Mouse (Mus musculus) heart, postnatal 36 days (tissue): ENCODE measurements at regions not wholly inside any gene's neighbourhood (a gene's known extent, or its start where the extent isn't known, plus 50 kb on each side); places are given as distances from the start of the nearest gene placed in this dataset.

ENCODE experiments used
- DNase-seq, 2 experiments: peaks; one replicate each; pipeline ENCODE4 v3.0.0; 2021 to 2022
- intact Hi-C: fragments of 180-260 bp; cut with DNase I; formaldehyde crosslinking; loops from one replicate; pipeline ENCODE4 v1.15.1; 2025

GRCm38 (mm10) chr12:77752181-77752580 lies 441.9 kb upstream of the Gm6657 start:
- DNase-seq, result no peak
- intact Hi-C loops, result no loop called here

DNA sequence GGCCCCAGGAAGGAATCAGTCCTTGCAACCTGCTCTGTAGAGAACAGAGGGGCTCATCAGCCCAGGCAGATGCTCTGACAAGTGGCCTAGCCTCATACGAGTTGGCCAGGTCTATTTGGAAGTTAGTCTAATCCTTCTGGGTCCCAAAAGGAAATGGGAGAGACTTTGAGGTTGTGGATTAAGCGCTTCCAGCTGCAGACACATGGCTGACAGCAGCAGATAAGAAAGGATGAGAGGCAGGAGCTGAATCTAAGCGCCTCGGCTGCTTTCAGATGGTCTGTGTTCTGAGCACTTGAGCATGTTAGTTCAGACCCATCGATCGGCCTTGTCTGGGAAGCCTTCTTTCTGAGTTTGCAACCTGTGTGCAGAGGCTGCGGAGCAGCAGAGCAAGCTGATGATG lies 438.0 kb upstream of the Gm6657 start:
- intact Hi-C loops, result no loop called here
- peak in 1 of 2 experiments; percentile 9 for DNase-seq

DNA sequence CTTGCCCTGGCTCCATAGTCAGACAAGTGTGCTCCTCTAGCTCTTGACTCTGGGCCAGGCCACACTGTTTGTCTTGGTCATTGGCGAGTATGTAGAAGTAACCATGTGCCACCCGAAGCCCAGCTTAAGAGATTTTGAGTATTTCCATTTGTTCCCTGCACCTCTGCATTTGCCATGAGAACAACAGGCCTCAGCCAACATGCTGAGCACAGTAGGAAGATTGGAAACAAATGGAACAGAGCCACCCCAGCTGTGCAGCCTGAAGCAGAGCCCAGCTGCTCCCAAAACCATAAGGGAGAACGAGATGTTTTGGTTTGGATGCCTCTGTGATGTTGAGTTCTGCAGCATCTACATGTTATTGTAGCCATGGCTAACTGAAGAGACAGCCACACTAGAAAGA lies 433.1 kb upstream of the Gm6657 start:
- intact Hi-C loops, result no loop called here
- peak; percentile 8 to 10 for DNase-seq

DNA sequence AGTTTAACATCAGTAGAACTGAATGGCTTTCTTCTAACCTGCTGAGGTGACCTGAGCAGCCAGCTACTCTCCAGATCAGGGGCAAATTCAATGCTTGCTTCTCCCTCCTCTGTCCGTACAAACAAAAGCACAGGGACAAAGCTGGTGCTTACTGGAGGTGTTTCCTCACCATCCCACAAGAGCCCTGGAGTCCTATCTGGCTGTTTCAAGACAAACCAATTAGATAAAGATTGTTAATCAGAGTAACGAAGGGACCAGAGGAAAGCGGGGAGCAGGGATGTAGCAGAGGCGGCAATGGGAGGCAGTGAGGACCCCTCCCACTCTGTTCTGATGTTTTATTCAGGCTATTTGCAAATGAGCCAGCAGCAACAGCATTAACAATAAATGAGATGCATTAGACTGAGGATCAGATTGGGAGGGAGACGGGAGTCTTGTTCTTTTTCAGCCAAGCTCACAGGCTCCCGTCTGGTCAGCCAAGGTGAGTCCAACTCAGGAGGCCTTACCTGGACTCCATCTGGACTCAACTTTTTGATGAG lies 418.0 kb upstream of the Gm6657 start:
- intact Hi-C loops, result no loop called here
- no peak for DNase-seq

DNA sequence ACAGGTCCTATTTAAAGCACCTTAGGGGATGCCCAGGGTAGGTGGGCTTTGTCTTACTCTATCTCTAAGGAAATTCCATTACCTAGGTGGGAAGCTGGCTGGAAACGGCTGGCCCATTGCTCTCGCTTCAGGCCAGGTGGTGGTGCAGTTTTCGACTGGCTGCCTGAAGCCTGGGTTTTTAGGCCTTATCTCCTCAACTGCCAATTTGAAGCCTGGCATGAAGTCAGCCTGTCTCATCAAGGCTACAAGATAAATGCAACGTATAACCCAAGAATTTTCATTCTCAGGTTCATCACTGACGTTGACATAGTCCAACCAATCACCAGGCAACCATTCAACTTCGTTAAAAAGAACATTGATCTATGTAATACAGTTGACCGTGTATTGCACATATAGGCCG lies 417.3 kb upstream of the Gm6657 start:
- intact Hi-C loops, result no loop called here
- DNase-seq, result no peak

DNA sequence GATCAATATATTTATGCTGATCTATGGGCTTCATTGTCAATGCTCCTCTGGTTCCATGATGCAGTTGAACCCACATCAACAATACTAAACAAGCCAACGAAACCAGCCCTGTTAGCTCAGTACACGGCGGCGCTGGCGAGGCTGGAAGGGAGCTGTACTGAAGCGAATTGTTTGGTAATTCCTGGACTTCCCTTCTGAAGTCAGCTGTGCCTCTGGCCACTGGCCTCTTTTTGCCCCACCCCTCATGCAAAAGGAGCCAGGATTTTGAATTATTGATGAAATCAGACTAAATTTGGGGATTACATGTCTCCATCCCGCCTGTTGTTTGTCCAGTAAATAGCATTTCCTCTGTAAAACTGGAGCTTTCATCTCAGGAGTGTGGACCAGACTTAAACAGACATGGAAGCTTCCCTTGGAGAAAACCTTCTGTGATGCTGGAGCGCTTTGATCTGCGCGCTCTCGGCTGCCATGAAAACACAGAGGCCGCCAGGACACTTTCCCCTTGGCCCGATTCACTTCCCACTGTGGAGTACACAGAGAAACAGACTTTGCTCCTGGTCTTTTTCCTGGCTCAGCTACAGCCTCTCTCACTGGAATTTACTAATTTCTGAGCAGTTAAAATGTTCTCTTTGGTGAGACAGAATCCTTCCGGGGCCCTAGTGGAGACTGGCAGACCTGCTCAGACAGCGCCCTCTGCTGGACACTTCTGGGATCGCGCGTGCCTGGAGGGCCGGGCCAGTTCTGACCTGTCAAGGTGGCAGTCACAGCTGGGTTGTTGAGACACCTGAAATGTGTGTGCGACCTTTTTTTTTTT lies 412.9 kb upstream of the Gm6657 start:
- intact Hi-C loops, result loop anchor here (5.0 kb wide), 3 partner anchors 214 to 779 kb away; partner anchors contain the start of gene Fut8
- DNase-seq, result peak; percentile 85 to 93

DNA sequence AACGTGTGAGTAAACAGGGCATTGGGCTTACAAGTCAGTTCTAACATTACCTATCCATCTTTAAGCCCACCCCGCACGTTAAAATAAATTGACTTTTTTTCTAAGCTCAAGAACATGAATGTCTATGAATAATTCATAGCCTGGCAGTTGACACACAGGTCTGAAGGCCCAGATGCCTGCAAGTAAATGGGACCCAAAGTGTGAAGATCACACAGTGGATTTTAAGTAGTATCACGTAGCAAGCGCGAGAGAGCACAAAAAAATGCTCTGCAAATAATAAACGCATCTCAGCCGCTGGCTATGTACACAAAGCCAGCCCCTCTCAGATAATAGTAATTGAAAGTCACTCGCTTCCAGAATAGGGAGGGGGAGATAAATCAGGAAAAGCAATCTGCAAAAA lies 410.1 kb upstream of the Gm6657 start:
- intact Hi-C loops, result loop anchor here (5.0 kb wide), 3 partner anchors 217 to 782 kb away; partner anchors contain the start of gene Fut8

GRCm38 (mm10) chr12:77785647-77786046 lies 408.4 kb upstream of the Gm6657 start:
- intact Hi-C loops, result no loop called here
- no peak for DNase-seq

More for the DNA sequence above, 410.1 kb upstream of the Gm6657 start:
- DNase-seq, result no peak

GRCm38 (mm10) chr12:77786678-77787077 lies 407.4 kb upstream of the Gm6657 start:
- DNase-seq, result no peak
- intact Hi-C loops, result no loop called here

- intact Hi-C loops, result no loop called here
- no peak for DNase-seq
These were observed 405.8 kb upstream of the Gm6657 start for GRCm38 (mm10) chr12:77788273-77788672.

DNA sequence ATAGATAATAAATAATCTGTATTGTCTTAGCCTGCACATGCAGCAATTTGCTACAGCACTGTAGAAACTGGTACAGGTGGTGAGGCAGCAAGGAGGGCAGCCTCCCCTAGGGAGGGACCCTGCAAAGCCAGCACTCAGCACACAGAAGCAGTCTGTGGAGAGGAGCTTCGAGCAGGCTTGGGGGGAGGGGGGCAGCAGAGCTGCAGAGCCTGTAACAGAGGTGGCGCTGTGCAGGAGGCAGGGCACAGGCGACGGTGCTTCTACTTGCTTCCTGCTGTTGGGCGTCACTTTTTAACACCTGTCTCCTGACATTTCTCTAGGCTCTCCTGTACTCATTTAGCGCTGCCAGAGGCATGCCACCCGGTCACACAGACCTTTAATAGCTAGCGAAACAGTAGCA lies 404.6 kb upstream of the Gm6657 start:
- DNase-seq, result no peak
- intact Hi-C loops, result no loop called here

GRCm38 (mm10) chr12:77789871-77790270 lies 404.2 kb upstream of the Gm6657 start:
- intact Hi-C loops, result no loop called here
- no peak for DNase-seq

GRCm38 (mm10) chr12:77790891-77791672 lies 403.0 kb upstream of the Gm6657 start:
- intact Hi-C loops, result no loop called here
- DNase-seq, result peak; percentile 61 to 63

DNA sequence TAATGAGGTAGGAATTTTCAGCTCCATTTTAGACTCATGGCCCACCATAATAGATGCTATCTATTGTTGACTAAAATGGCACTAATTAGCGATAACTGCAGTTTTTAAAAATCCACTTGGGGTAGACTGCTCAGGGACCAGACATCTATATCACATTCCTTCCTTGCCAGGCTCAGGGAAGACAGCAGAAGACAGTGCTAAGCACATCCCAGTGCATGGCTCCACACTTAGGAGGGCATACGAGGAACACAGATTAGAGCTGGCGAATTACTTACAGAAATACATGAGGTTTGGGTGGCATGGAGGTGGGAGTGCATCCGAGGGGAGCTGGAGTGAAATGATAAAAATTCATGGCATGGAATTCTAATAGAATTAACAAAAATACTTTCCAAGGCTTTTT lies 395.5 kb upstream of the Gm6657 start:
- intact Hi-C loops, result no loop called here
- DNase-seq, result no peak

DNA sequence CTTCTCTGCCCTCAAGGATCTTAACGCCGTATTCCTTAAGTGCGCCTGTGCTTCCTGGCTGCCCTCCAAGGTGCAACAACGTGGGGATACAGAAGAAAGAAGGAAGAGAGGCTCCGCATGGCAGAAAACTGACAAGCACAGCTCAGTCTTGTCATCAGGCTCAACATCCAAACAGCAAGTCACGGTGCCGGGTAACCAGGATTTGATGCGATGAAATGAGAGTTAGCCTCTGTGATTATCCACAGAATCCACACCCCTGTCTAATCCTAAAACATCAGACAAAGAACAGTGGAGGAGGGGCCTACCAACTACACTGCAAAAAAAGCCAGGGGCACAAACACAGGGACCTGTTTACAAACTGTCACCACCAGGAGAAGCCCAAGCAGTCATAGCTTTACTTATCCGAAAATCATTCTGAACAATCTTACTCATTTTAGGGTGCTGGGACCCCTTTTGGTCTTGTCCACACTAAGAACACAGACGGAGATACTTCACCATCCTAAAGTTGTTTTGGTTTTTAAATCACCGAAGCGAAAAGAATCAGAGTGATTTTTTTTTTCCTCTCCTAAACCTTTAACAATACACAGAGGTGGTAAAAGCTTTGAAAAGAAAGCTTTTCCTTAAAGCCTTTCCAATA lies 394.8 kb upstream of the Gm6657 start:
- no peak for DNase-seq
- intact Hi-C loops, result no loop called here

DNA sequence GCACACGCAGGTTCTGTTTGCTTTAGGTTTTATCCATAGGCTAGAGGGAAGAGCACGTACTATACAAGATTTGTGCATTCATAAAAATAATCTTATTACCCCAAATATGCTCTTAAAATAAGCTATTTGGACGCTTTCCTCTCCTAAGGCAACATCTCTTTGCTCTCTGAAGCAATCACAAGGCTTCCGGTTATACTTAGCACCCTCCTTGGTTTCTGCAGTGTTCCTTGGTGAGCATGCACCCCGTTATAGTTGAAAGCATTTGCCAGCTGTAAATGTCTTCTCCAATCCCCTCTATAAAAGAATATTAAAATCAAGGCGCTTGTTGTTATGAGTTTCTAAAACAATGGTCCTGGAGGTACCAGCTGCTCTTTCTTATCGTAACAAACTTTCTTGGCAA lies 386.4 kb upstream of the Gm6657 start:
- no peak for DNase-seq
- intact Hi-C loops, result no loop called here

GRCm38 (mm10) chr12:77811276-77811675 lies 382.8 kb upstream of the Gm6657 start:
- peak in 1 of 2 experiments; percentile 28 for DNase-seq
- intact Hi-C loops, result loop anchor here (2.0 kb wide), 1 partner anchor 810 kb away; no protein-coding TSS in a partner anchor

GRCm38 (mm10) chr12:77819456-77819855 lies 374.6 kb upstream of the Gm6657 start:
- DNase-seq, result no peak
- intact Hi-C loops, result no loop called here

DNA sequence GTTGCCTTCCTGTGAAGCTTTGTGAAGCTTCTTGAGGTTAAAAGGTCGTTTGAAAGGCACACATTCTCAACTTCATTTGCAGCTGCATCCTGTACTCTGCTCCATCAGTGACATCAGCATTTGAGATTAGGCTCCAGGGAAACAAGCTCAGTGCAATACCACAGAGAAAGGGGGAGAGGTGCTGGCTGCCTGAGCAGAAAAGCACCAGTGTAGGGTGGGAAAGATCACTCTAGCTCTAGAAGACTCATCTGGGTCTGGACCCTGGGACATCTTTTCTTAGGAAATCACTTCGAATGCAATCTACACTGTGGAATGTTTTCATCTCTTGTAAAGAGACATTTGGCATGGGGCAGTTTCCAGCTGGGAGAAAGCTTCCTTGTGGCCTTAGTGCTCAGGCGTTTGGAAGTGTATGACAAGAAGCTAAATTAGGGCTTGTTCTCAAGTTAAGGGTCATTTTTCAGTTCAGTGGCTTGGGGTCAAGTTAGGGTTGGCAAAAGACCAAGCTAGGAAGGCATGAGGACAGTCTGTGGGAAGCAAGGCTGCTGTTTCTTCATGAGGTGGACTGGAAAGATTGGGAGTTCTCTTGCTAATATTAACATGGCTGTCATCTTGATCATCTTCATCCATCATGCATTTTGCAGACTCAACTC lies 370.5 kb upstream of the Gm6657 start:
- DNase-seq, result peak in 1 of 2 experiments; percentile 17
- intact Hi-C loops, result no loop called here

DNA sequence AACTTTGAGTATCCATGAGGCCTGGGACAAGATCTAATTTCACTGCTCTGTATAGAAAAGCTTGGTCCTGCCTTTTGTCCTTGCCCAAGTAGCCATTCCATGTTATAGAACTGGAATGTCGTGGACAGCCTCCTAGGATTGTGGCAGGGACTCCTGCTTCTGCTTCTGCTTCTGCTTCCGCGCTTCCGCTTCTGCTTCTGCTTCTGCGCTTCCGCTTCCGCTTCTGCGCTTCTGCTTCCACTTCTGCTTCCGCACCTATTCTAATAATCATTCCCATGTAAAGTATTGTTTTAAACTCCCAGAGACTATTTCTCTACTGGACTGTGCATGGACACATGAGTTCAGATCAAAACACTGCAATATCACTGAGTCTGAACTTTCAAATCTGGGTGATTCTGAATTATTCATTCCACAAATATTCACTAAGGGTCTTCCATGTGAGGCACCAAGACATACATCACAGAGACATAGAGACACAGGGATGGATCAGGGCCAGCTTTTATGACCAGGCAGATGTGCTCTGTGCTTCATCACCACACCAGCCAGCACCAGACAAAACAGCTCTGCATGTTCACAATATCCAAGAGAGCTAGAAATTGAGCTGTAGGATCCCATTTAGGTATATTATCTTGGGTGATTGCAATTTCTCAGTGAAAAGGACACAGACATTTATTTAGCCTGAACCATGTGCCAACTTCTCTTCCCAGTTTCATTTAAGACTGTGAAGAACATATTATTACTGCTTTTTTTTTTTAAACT lies 360.5 kb upstream of the Gm6657 start:
- intact Hi-C loops, result no loop called here
- DNase-seq, result no peak
